Mouse (Mus musculus): Measurements from ENCODE around the gene Cryz.

- TF ChIP-seq EP300 (IDR thresholded peaks at IDR 0.05; ENCODE audit: low read depth) (no peak), CTCF (IDR thresholded peaks at IDR 0.05; ENCODE audit: low read depth) (no peak)
Measured at GRCm38 (mm10) chr3:154593596-154593995, 2.9 kb upstream of the Cryz start.

All from heart, postnatal 0 days (tissue).